26 mouse cellular contexts compared by ENCODE assay signal in the genomic region with DNA sequence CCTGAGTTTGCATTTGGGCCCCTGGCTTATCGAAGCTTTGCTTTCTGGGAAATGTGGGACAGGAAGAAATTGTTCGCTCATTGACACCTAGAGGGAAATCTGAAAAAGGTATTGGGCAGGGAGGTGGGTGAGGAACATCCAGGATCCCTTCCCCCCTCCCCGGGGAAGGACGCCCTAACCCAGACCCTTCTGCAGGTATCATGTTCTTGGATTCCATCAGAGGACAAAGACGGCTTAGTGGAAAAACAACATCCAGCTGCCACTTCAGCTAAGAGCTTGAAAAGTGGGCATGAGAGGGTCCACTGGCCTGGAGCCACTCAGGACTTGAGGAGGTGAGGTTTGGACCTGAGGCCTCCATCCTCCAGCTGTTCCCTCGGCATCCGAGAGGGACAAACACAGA. TPM values are rescaled to one million over a fixed set of nuclear protein-coding genes. Genes with fewer than 3 reads are reported as not detected.
A peak's percentile ranks its signal among the peaks of the same experiment; 100 is the strongest.
DNase-seq lines count a peak whose midpoint lies in the region; ATAC-seq lines count a peak whose summit lies in the region.
"Had no signal": no experiment of that assay in that cellular context is flagged by ENCODE, and none has a peak within 500 bp of the region (broad histone marks: within the 10 kb centered on the region; RNA-seq: fewer than 3 reads in every experiment).

No protein-coding gene starts in this region.

- H3K9me3 ChIP-seq in forebrain, embryonic 11.5 days (ENCODE audit: control insufficient read depth, low read length): no peaks in the 10 kb centered on the region
- no peaks in the 10 kb centered on the region for H3K9me3 ChIP-seq in forebrain, embryonic 15.5 days
- H3K9me3 ChIP-seq in heart, embryonic 10.5 days: no peaks in the 10 kb centered on the region
- H3K9me3 ChIP-seq in liver, embryonic 11.5 days (ENCODE audit: control insufficient read depth, low read length): no peaks in the 10 kb centered on the region
- H3K9me3 ChIP-seq: forebrain, embryonic 10.5 days; heart, embryonic 15.5 days; hindbrain, embryonic 12.5 days; hindbrain, embryonic 15.5 days; intestine, embryonic 15.5 days had no signal

- no peak overlapping the region for H3K4me3 ChIP-seq in forebrain, embryonic 11.5 days (ENCODE audit: low read depth, low read length)
- no peak overlapping the region for H3K4me3 ChIP-seq in forebrain, embryonic 15.5 days
- no peak overlapping the region for H3K4me3 ChIP-seq in heart, embryonic 10.5 days
- no peak overlapping the region for H3K4me3 ChIP-seq in liver, embryonic 11.5 days (ENCODE audit: low read depth, low read length)
- H3K4me3 ChIP-seq: forebrain, embryonic 10.5 days; heart, adult 2 months; heart, embryonic 15.5 days; hindbrain, embryonic 12.5 days; hindbrain, embryonic 15.5 days; intestine, embryonic 15.5 days had no signal

- H3K4me2 ChIP-seq in forebrain, embryonic 11.5 days (ENCODE audit: low read depth, low read length, severe bottlenecking): no peak overlapping the region
- H3K4me2 ChIP-seq in forebrain, embryonic 15.5 days (replicated peaks): no peak overlapping the region
- H3K4me2 ChIP-seq in liver, embryonic 11.5 days: no peak overlapping the region
- H3K4me2 ChIP-seq: heart, embryonic 11.5 days; heart, embryonic 15.5 days; hindbrain, embryonic 12.5 days; hindbrain, embryonic 15.5 days; intestine, embryonic 15.5 days had no signal

- H3K27ac ChIP-seq in forebrain, embryonic 11.5 days (ENCODE audit: low read depth, low read length): no peak overlapping the region
- no peak overlapping the region for H3K27ac ChIP-seq in forebrain, embryonic 15.5 days (replicated peaks)
- no peak overlapping the region for H3K27ac ChIP-seq in heart, embryonic 10.5 days
- H3K27ac ChIP-seq in liver, embryonic 11.5 days (ENCODE audit: low read depth, low read length): no peak overlapping the region
- H3K27ac ChIP-seq: forebrain, embryonic 10.5 days; heart, adult 2 months; heart, embryonic 15.5 days; hindbrain, embryonic 12.5 days; hindbrain, embryonic 15.5 days; intestine, embryonic 15.5 days had no signal

- H3K9ac ChIP-seq in forebrain, embryonic 11.5 days (ENCODE audit: low read length): no peak overlapping the region
- no peak overlapping the region for H3K9ac ChIP-seq in forebrain, embryonic 15.5 days (replicated peaks)
- H3K9ac ChIP-seq in liver, embryonic 11.5 days (ENCODE audit: low read depth, low read length): no peak overlapping the region
- H3K9ac ChIP-seq: heart, embryonic 15.5 days; hindbrain, embryonic 12.5 days; hindbrain, embryonic 15.5 days; intestine, embryonic 15.5 days had no signal

- DNase-seq in forebrain, embryonic 11.5 days (ENCODE audit: low spot score): peak; percentile 34
- DNase-seq in heart, embryonic 10.5 days (ENCODE audit: low spot score): peak; percentile 64
- no peak for DNase-seq in heart, postnatal 25 days (ENCODE audit: low spot score)
- peak; percentile 22 for DNase-seq in liver, embryonic 11.5 days (ENCODE audit: low spot score)
- DNase-seq in liver: no peak
- DNase-seq in urinary bladder, postnatal 14 days (ENCODE audit: low spot score): peak; percentile 1
- no peak for DNase-seq in urinary bladder, adult 18-20 months (ENCODE audit: low spot score in 2 of 2)
- DNase-seq: adrenal gland, adult 8-10 months; adrenal gland, postnatal 25 days; cerebellum, adult 11-12 months; cerebellum, adult 8-10 months; cerebellum, postnatal 10 days; cerebellum, postnatal 36 days; embryo, embryonic 11 days; heart, postnatal 10 days; heart, postnatal 4 days had no signal

- no peak for ATAC-seq in forebrain, embryonic 11.5 days (replicated peaks; ENCODE audit: low FRiP score)
- no peak for ATAC-seq in forebrain, embryonic 15.5 days (replicated peaks)
- ATAC-seq in liver, embryonic 11.5 days (replicated peaks; ENCODE audit: low FRiP score): no peak
- ATAC-seq: activated CD4-positive, CD25-positive, alpha-beta regulatory T cell, adult 4 months; forebrain, embryonic 14.5 days had no signal

- no peaks in the 10 kb centered on the region for H3K27me3 ChIP-seq in forebrain, embryonic 11.5 days (ENCODE audit: control insufficient read depth, insufficient read depth, low read length)
- no peaks in the 10 kb centered on the region for H3K27me3 ChIP-seq in forebrain, embryonic 15.5 days
- H3K27me3 ChIP-seq in heart, embryonic 10.5 days (ENCODE audit: insufficient read depth, poor library complexity, severe bottlenecking): no peaks in the 10 kb centered on the region
- H3K27me3 ChIP-seq in liver, embryonic 11.5 days (replicated peaks; ENCODE audit: control insufficient read depth, insufficient read depth, low read length): no peaks in the 10 kb centered on the region
- H3K27me3 ChIP-seq: heart, embryonic 15.5 days; hindbrain, embryonic 12.5 days; hindbrain, embryonic 15.5 days; intestine, embryonic 15.5 days had no signal

- no peaks in the 10 kb centered on the region for H3K36me3 ChIP-seq in forebrain, embryonic 11.5 days (ENCODE audit: control insufficient read depth, insufficient read depth, low read length)
- H3K36me3 ChIP-seq in forebrain, embryonic 15.5 days: no peaks in the 10 kb centered on the region
- H3K36me3 ChIP-seq in heart, embryonic 10.5 days: no peaks in the 10 kb centered on the region
- H3K36me3 ChIP-seq in liver, embryonic 11.5 days (ENCODE audit: control insufficient read depth, insufficient read depth, low read length): no peaks in the 10 kb centered on the region
- H3K36me3 ChIP-seq: forebrain, embryonic 10.5 days; heart, embryonic 15.5 days; hindbrain, embryonic 12.5 days; hindbrain, embryonic 15.5 days; intestine, embryonic 15.5 days had no signal

- intact Hi-C loops in heart, postnatal 25 days (cut with DNase I): no loop called here

- 88% methylated on average over 7 of the region's 7 CpGs for WGBS in forebrain, embryonic 11.5 days
- 86% methylated on average over 7 of the region's 7 CpGs for WGBS in forebrain, embryonic 15.5 days
- 67% methylated on average over 7 of the region's 7 CpGs for WGBS in heart, embryonic 10.5 days
- WGBS in liver, embryonic 11.5 days: 83% methylated on average over 7 of the region's 7 CpGs

- H3K4me1 ChIP-seq in forebrain, embryonic 11.5 days (replicated peaks; ENCODE audit: control insufficient read depth, insufficient read depth, low read length): no peaks in the 10 kb centered on the region
- H3K4me1 ChIP-seq in forebrain, embryonic 15.5 days: peaks cover 3% of the 10 kb centered on the region; the same call in 1 of the 2 replicates
- peaks cover 11% of the 10 kb centered on the region; the same call in 1 of the 2 replicates for H3K4me1 ChIP-seq in heart, embryonic 10.5 days
- no peaks in the 10 kb centered on the region for H3K4me1 ChIP-seq in liver, embryonic 11.5 days (replicated peaks; ENCODE audit: control insufficient read depth, insufficient read depth, low read length)

RNA-seq across cellular contexts. Expression of a gene that starts 52.3 kb away (rescaled TPM):
- 23.8 and 24.9 TPM in 2 replicates for polyA plus RNA-seq in forebrain, embryonic 11.5 days (2014; fragmentation: Nextera tagmentation; extraction: Ambion mirVana)
- 13.1 and 14.2 TPM in 2 replicates for polyA plus RNA-seq in forebrain, embryonic 15.5 days (2015; fragmentation: Nextera tagmentation; extraction: Ambion mirVana)
- 20.3 and 25.1 TPM in 2 replicates for polyA plus RNA-seq in heart, embryonic 10.5 days (2016; fragmentation: Nextera tagmentation; extraction: Ambion mirVana)
- total RNA-seq in heart, postnatal 25 days (2021): 1 to 10 TPM; 6.1 to 6.4 TPM
- 38.2 and 42.3 TPM in 2 replicates for polyA plus RNA-seq in liver, embryonic 11.5 days (2014; fragmentation: Nextera tagmentation; extraction: Ambion mirVana)

Comparison
In these comparisons a context has a peak if more than half of its experiments do, and no peak if none do; other contexts are left out.
1. DNase-seq: peak in forebrain, embryonic 11.5 days (single experiment), heart, embryonic 10.5 days (single experiment), liver, embryonic 11.5 days (single experiment) and urinary bladder, postnatal 14 days (single experiment); none in heart, postnatal 25 days (single experiment), liver (single experiment) and urinary bladder, adult 18-20 months (0 of 2).